Mouse (Mus musculus) embryonic fibroblast, embryonic 13.5 days (primary cell): Measurements from ENCODE around the gene Zfp764.

Experiments used
- CTCF ChIP-seq: IDR thresholded peaks from 2 replicates; pipeline ENCODE4 v1.5.1; 2011; ENCODE audit warnings: mild to moderate bottlenecking, control low read depth, low read length, moderate library complexity, borderline replicate concordance; ENCODE audit not compliant: insufficient read depth
- POLR2A ChIP-seq: IDR thresholded peaks from 2 replicates; pipeline ENCODE4 v1.6.1; 2011; ENCODE audit warnings: low read depth, mild to moderate bottlenecking, control low read depth, low read length, moderate library complexity

- TF ChIP-seq CTCF (no peak), POLR2A (no peak)
Observed at GRCm38 (mm10) chr7:127355796-127356195, 50.8 kb downstream of the Zfp764 start.
